Mouse (Mus musculus): ENCODE results near the gene Ankrd33b. TPM values are rescaled to one million over a fixed set of nuclear protein-coding genes. Genes with fewer than 3 reads are reported as not detected.

The Ankrd33b gene
- total RNA-seq, 2 experiments from 2014 or later: 56.1 to 61.6 TPM

GRCm38 (mm10) chr15:31281830-31282229 lies 85.7 kb downstream of the Ankrd33b start:
- intact Hi-C loops (cut with DNase I): no loop called here
- no peak for DNase-seq (ENCODE audit: low spot score in 2 of 2)

DNA sequence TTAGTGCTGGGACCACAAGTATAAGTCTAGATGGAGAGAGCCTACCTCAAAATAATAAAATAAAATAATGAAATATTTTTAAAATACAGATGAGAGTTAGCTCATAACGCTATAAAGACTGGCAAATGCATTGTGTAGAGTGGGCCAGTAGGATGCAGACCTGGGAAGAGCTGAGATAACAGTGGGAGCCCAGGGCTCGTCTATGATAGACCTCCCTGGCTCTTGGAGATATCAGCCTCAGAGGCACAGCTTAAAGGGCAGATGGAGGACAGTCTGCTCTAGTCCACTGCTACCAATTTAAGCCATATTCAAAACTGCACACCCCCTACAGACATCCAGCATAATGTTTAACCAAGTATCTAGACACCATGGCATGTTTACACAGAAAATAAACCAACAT lies 86.8 kb downstream of the Ankrd33b start:
- intact Hi-C loops (cut with DNase I): no loop called here
- DNase-seq (ENCODE audit: low spot score in 2 of 2): no peak

DNA sequence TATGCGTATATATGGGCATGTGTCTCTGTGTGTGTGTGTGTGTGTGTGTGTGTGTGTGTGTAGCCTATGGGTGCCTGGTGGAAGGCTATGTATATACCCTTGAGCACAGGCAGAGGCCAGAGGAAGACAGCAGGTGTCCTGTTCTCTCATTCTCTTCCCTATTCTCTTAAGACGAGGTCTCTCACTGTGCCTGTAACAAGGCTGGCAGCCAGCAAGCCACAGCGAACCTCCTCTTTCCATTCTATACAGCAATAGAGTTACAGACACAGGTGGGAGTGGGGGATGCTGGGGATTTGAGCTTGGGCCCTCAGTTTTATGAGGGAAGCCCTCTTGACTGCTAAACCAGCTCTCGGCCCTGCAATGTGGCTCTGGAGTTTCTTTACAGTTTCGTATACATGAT lies 87.5 kb downstream of the Ankrd33b start:
- intact Hi-C loops (cut with DNase I): no loop called here
- no peak for DNase-seq (ENCODE audit: low spot score in 2 of 2)

- intact Hi-C loops (cut with DNase I): no loop called here
- DNase-seq (ENCODE audit: low spot score in 2 of 2): no peak
These were observed 87.9 kb downstream of the Ankrd33b start for GRCm38 (mm10) chr15:31279577-31280004.

- no peak for DNase-seq (ENCODE audit: low spot score in 2 of 2)
- intact Hi-C loops (cut with DNase I): no loop called here
These were observed 88.4 kb downstream of the Ankrd33b start for GRCm38 (mm10) chr15:31279120-31279519.

- intact Hi-C loops (cut with DNase I): no loop called here
- no peak for DNase-seq (ENCODE audit: low spot score in 2 of 2)
These were observed 89.4 kb downstream of the Ankrd33b start for GRCm38 (mm10) chr15:31278090-31278489.

DNA sequence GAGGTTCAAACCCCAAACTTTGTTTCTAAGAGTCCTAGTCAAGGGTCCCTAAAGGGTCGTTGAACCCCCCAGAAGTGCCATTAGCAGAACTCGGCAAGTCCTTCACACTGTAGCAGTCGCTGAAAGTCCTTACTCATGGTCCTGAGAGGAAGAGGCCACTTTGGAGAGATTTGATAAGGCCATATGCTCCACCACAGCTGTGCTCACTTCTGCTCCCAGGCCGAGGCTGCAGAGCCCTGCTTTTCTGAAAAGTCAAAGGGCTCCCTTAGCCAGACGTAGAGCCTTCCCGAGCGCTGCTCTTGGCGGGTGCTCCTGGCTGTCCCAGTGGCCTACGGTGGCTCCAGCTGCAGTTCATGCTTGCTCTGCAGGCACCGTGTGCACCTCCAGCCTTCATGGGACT lies 94.0 kb downstream of the Ankrd33b start:
- DNase-seq (ENCODE audit: low spot score in 2 of 2): no peak
- intact Hi-C loops (cut with DNase I): no loop called here

GRCm38 (mm10) chr15:31272695-31273094 lies 94.8 kb downstream of the Ankrd33b start:
- intact Hi-C loops (cut with DNase I): no loop called here
- no peak for DNase-seq (ENCODE audit: low spot score in 2 of 2)

GRCm38 (mm10) chr15:31269558-31269957 lies 98.0 kb downstream of the Ankrd33b start:
- no peak for DNase-seq (ENCODE audit: low spot score in 2 of 2)
- intact Hi-C loops (cut with DNase I): loop anchor here (5.0 kb wide), 3 partner anchors 342 to 1242 kb away; partner anchors contain the start of gene Ctnnd2

DNA sequence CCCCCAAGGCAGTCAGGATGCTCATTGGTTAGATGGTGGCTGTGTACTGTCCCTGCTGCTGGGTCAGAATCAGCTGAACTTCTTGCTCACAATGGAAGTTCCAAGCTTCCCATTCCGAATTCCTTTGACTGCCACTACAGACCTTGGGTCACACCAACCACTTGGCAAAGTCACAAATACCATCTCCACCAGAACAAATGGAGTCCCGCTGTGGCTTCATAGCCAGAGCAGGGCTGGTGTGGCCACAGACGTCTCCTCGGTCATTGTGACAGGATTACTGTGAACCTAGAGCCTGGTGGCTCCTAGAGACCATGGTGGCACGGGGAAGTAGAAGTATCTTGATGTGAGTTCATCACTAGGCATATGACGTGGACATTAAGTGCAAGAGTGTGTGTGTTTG lies 99.4 kb downstream of the Ankrd33b start:
- DNase-seq (ENCODE audit: low spot score in 2 of 2): no peak

DNA sequence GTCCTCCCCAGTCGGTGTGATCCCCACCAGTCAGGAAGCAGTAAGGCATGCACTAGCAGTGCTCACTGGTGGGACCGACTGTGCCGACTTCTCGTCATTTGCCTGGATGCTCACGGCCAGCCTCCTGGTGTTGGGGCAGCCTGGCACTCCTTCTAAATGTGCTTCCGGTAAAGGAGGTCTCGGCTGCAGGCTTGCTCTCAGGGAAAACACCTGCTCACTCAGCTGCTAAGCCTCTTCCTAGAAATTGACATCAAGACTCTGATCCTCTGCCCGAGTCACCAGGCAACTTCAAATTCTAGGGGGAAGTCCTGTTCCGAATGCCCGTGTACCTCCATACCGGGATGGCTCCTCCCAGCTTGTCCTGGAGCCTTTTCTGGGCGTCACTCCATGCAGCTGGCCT lies 101.7 kb downstream of the Ankrd33b start:
- DNase-seq (ENCODE audit: low spot score in 2 of 2): no peak
- intact Hi-C loops (cut with DNase I): loop anchor here (5.0 kb wide), 3 partner anchors 339 to 1239 kb away; partner anchors contain the start of gene Ctnnd2

More for the DNA sequence above, 99.4 kb downstream of the Ankrd33b start:
- intact Hi-C loops (cut with DNase I): loop anchor here (5.0 kb wide), 3 partner anchors 341 to 1241 kb away; partner anchors contain the start of gene Ctnnd2

DNA sequence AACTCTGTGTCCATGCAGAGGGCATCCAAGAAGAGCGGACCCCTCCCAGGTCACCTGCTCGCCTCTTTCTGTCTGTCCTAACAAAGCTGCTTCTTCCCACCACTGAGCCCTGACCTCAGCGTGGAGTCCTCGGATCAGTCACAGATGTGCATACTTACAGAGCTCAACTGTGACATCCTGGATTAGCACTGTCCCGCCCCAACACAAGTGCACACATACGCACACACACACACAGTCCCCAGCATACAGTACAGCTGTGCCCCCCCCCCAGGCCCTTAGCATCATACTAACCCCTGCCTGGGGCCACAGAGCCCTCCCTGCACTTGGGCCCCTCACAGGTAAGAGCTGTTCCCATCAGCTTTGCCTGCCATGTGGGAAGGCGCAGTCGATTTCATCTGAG lies 102.1 kb downstream of the Ankrd33b start:
- intact Hi-C loops (cut with DNase I): loop anchor here (5.0 kb wide), 3 partner anchors 338 to 1238 kb away; partner anchors contain the start of gene Ctnnd2
- DNase-seq (ENCODE audit: low spot score in 2 of 2): no peak

DNA sequence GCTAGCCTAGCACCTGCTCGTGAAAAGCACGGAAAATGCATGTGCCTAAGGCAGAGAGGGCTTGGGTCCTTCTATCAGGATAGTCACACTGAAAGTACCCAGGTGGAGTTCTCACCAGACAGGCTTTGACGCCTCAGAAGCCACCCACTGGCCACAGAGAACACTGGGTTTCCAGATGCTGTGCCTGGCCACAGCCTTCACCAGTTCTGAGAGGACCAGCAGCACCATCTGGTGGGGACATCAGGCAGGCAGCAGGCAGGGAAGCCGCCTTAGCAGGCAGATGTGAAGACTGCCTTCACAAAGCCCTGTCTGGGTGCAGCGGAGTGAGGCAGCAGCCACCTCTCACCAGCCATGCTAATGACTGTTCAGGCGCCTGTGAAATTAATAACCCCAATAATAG lies 102.7 kb downstream of the Ankrd33b start:
- peak; percentile 85 to 94 for DNase-seq (ENCODE audit: low spot score in 2 of 2)
- intact Hi-C loops (cut with DNase I): loop anchor here (5.0 kb wide), 3 partner anchors 338 to 1238 kb away; partner anchors contain the start of gene Ctnnd2

- no peak for DNase-seq (ENCODE audit: low spot score in 2 of 2)
- intact Hi-C loops (cut with DNase I): no loop called here
These were observed 105.2 kb downstream of the Ankrd33b start for GRCm38 (mm10) chr15:31262361-31262760.

GRCm38 (mm10) chr15:31261094-31261493 lies 106.4 kb downstream of the Ankrd33b start:
- intact Hi-C loops (cut with DNase I): no loop called here

DNA sequence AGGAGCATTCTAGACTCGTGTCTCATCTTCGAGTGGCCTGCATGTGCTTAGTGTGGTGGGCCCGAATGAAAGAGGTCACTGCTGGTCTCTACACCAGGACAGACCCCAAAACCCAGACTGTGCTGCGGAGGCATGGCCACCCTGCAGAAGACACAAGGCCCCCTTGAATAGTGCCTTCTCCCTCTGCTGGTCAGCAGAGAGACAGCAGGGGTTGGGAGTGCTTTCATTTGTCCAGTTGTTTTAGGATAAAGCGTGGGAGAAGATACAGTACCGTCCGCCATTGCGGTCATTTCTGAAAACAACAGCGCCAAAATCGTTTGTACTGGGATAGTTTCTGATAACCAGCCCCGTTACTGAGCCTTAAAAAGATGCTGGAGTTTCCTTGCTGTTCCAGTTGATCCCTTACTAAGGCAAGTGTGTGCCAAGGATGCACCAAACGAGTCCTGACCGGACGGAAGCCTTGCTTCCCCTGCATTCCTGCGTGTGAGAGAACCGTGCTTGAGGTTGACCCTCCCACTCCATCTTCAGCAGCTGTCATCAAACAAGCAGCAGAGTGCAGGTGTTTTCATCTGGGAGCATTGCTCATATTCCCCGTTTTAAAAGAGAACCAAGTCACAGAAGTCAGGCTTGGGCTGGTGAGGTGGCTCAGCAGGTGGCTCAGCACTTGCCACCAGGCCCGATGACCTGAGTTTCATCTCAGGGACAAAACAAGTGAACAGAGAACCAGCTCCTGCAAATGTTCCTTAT lies 108.7 kb downstream of the Ankrd33b start:
- DNase-seq (ENCODE audit: low spot score in 2 of 2): no peak
- intact Hi-C loops (cut with DNase I): no loop called here

More at GRCm38 (mm10) chr15:31261094-31261493, 106.4 kb downstream of the Ankrd33b start:
- no peak for DNase-seq (ENCODE audit: low spot score in 2 of 2)

DNA sequence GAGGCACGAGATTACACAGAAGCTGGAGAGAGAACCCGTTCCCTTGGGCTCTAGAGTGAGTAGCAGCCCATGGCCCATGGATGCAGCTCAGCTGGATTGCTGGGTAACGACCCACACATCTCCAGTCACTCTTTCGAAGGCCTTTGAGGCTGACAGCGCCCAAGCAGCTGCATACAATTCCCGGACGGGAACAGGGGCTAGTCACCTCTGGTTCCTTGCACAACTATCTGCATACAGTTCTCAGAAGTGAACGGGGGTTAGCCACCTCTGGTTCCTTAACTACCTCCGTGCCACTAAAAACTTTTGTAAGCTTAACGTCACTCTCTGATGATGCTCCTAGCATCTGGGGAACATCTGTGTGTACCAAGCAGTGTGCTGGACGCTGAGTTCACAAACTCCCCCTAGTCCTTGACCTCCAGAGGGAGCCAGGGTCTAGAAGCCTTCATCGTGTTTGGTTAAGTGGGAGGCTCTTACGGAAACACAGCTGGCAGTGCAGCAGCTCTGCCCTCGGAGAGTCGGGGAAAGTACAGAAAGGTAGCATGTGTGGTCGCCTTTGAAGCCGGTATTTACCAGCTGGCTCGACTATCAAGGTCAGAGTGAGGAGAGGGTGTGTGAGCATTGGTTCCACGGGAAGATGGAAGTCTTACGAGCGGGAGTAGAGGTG lies 109.4 kb downstream of the Ankrd33b start:
- intact Hi-C loops (cut with DNase I): no loop called here

DNA sequence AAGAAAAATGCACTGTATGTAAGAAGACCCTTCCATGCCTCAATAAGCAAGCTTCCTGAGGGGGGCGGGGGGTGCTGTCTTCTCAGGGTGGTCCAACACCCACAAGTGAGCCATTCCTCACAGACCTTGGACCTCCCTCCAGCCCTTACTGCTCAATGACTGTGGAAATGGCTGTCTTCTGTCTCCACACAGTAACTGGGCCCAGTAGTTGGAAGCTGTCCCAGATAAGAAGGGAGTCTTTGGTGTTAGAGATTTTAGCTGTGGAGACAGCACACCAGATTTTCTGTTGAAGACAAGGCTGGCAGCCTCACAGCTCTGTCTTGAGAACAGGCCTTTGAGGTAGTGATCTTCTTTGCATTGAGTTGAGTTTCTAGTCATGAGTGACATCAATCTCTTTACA lies 110.2 kb downstream of the Ankrd33b start:
- peak in 1 of 2 experiments; percentile 49 for DNase-seq (ENCODE audit: low spot score in 2 of 2)
- intact Hi-C loops (cut with DNase I): no loop called here

More for the DNA sequence above, 109.4 kb downstream of the Ankrd33b start:
- DNase-seq (ENCODE audit: low spot score in 2 of 2): no peak

DNA sequence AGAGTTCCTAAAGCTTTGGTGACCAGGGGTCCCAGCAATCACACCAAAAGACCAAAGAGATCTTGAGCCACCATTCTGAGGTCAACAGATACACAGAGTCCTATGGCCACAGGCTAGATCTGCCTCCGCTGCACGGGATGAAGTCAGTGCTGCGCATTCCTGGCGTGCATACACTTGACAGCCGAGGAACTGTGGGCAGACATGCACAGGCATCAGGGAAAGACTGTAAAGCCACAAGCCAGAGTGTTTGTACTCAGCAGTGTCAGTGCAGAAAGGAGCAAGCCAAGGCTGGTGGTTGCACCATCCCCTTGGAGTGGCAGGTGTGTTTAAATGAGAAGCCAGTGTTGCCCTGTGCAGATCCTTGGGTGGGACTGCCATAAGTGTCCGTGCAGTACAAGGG lies 111.8 kb downstream of the Ankrd33b start:
- no peak for DNase-seq (ENCODE audit: low spot score in 2 of 2)
- intact Hi-C loops (cut with DNase I): no loop called here

DNA sequence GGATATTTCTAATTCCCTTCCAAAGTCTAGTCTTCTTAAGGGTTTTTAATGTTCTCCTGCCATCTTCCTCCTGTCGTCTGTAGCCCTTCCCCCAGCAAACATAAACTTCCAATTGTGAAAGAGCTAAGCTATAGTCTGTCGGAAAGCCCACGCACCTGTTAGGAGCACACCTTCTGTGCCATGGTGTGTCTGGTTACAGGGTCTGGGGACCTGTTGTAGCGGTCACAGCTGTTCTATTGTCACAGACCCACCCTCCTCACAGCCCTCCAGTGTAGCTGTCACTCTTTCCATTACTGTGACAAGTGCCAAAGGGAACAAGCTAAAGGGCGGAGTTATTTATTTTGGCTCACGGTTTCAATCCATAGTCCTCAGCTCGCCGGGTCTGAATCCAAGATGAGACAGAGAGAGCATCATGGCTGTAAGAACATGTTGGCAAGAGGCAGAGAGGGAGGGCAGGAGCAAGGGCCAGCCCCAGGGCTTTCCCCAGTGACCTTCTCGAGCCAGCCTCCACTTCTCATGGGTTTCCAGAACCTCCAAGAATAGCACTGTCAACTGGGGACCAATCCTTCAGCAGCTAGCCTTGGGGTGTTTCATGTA lies 112.5 kb downstream of the Ankrd33b start:
- intact Hi-C loops (cut with DNase I): no loop called here
- DNase-seq (ENCODE audit: low spot score in 2 of 2): no peak
